Mouse (Mus musculus): ENCODE data around the gene Mtx1. TPM values are rescaled to one million over a fixed set of nuclear protein-coding genes. Genes with fewer than 3 reads are reported as not detected.
"Not testable (repeated sequence)": the region's sequence is repeated elsewhere in the genome, so short reads cannot be mapped to it uniquely, and the experiment has no call there.

Gene Mtx1
- polyA plus RNA-seq, 1 experiment from 2014 or later, result 197 TPM

- no peak overlapping the region; the same call in 1 of the 2 replicates for H3K4me3 ChIP-seq (replicated peaks)
- peak overlapping the region; percentile 82 for H3K4me2 ChIP-seq
- 39% methylated on average over 11 of the region's 11 CpGs for WGBS
Observed at GRCm38 (mm10) chr3:89226361-89226760, 527 bp downstream of the Mtx1 start.

GRCm38 (mm10) chr3:89225918-89226317 is 970 bp downstream of the Mtx1 start:
- peak overlapping the region; percentile 82; the same call in 1 of the 2 replicates for H3K4me2 ChIP-seq
- H3K4me3 ChIP-seq (replicated peaks), result no peak overlapping the region
- ATAC-seq (ENCODE audit: insufficient read depth, low FRiP score, low read depth), result no peak
- no peaks in the 10 kb centered on the region for H3K36me3 ChIP-seq
- H3K4me1 ChIP-seq, result peaks cover 27% of the 10 kb centered on the region
- no peaks in the 10 kb centered on the region for H3K9me3 ChIP-seq
- no peak overlapping the region for H3K9ac ChIP-seq
- WGBS, result 39% methylated on average over 4 of the region's 4 CpGs
- H3K27me3 ChIP-seq (replicated peaks), result no peaks in the 10 kb centered on the region
- no peak overlapping the region for H3K27ac ChIP-seq

More at GRCm38 (mm10) chr3:89226361-89226760, 527 bp downstream of the Mtx1 start:
- Histone ChIP-seq H3K9me3 (no peaks in the 10 kb centered on the region), H3K36me3 (no peaks in the 10 kb centered on the region), H3K9ac (no peak overlapping the region), H3K4me1 (peaks cover 27% of the 10 kb centered on the region), H3K27me3 (replicated peaks) (no peaks in the 10 kb centered on the region), H3K27ac (no peak overlapping the region)
- no peak for ATAC-seq (ENCODE audit: insufficient read depth, low FRiP score, low read depth)

- H3K27me3 ChIP-seq (replicated peaks), result no peaks in the 10 kb centered on the region
- H3K4me2 ChIP-seq, result no peak overlapping the region
- no peak for ATAC-seq (ENCODE audit: insufficient read depth, low FRiP score, low read depth)
- H3K27ac ChIP-seq, result no peak overlapping the region
- no peak overlapping the region for H3K9ac ChIP-seq
- H3K9me3 ChIP-seq, result no peaks in the 10 kb centered on the region
- WGBS, result 54% methylated on average over 12 of the region's 12 CpGs
- H3K36me3 ChIP-seq, result no peaks in the 10 kb centered on the region
- peaks cover 27% of the 10 kb centered on the region for H3K4me1 ChIP-seq
- no peak overlapping the region for H3K4me3 ChIP-seq (replicated peaks)
Observed at GRCm38 (mm10) chr3:89225321-89225815, 1.5 kb downstream of the Mtx1 start.

GRCm38 (mm10) chr3:89224796-89225195 is 2.1 kb downstream of the Mtx1 start:
- no peak overlapping the region for H3K9ac ChIP-seq
- H3K4me1 ChIP-seq, result peaks cover 27% of the 10 kb centered on the region
- H3K4me3 ChIP-seq (replicated peaks), result no peak overlapping the region
- no peaks in the 10 kb centered on the region for H3K36me3 ChIP-seq
- no peak overlapping the region for H3K4me2 ChIP-seq
- H3K27me3 ChIP-seq (replicated peaks), result no peaks in the 10 kb centered on the region
- 73% methylated on average over 11 of the region's 11 CpGs for WGBS
- H3K9me3 ChIP-seq, result no peaks in the 10 kb centered on the region
- H3K27ac ChIP-seq, result no peak overlapping the region
- no peak for ATAC-seq (ENCODE audit: insufficient read depth, low FRiP score, low read depth)

GRCm38 (mm10) chr3:89221167-89221566 is 5.7 kb downstream of the Mtx1 start:
- H3K9ac ChIP-seq, result no peak overlapping the region
- no peak for ATAC-seq (ENCODE audit: insufficient read depth, low FRiP score, low read depth)
- H3K4me1 ChIP-seq, result peaks cover 6% of the 10 kb centered on the region; the same call in 1 of the 2 replicates
- WGBS, result 74% methylated on average over 5 of the region's 5 CpGs
- no peak overlapping the region for H3K4me2 ChIP-seq
- H3K27me3 ChIP-seq (replicated peaks), result no peaks in the 10 kb centered on the region
- H3K4me3 ChIP-seq (replicated peaks), result no peak overlapping the region
- H3K36me3 ChIP-seq, result no peaks in the 10 kb centered on the region
- H3K9me3 ChIP-seq, result no peaks in the 10 kb centered on the region
- H3K27ac ChIP-seq, result no peak overlapping the region

GRCm38 (mm10) chr3:89219546-89219945 is 7.3 kb downstream of the Mtx1 start:
- H3K27ac ChIP-seq, result no peak overlapping the region
- H3K36me3 ChIP-seq, result no peaks in the 10 kb centered on the region
- H3K4me1 ChIP-seq, result peaks cover 13% of the 10 kb centered on the region
- no peak overlapping the region for H3K4me2 ChIP-seq
- H3K27me3 ChIP-seq (replicated peaks), result no peaks in the 10 kb centered on the region
- WGBS, result 34% methylated on average over 8 of the region's 8 CpGs
- H3K9ac ChIP-seq, result no peak overlapping the region
- no peak overlapping the region for H3K4me3 ChIP-seq (replicated peaks)
- no peaks in the 10 kb centered on the region for H3K9me3 ChIP-seq
- no peak for ATAC-seq (ENCODE audit: insufficient read depth, low FRiP score, low read depth)

GRCm38 (mm10) chr3:89218271-89218670 is 8.6 kb downstream of the Mtx1 start:
- Histone ChIP-seq H3K4me3 (replicated peaks) (no peak overlapping the region), H3K4me1 (peaks cover 13% of the 10 kb centered on the region), H3K27me3 (replicated peaks) (no peaks in the 10 kb centered on the region), H3K27ac (no peak overlapping the region), H3K36me3 (no peaks in the 10 kb centered on the region), H3K4me2 (no peak overlapping the region), H3K9ac (no peak overlapping the region), H3K9me3 (no peaks in the 10 kb centered on the region)
- no peak for ATAC-seq (ENCODE audit: insufficient read depth, low FRiP score, low read depth)
- WGBS, result 86% methylated on average over 1 of the region's 1 CpGs

- not testable (repeated sequence) for ATAC-seq (ENCODE audit: insufficient read depth, low FRiP score, low read depth); H3K4me3 ChIP-seq (replicated peaks); H3K9me3 ChIP-seq; H3K36me3 ChIP-seq; H3K27ac ChIP-seq; H3K9ac ChIP-seq; H3K27me3 ChIP-seq (replicated peaks); H3K4me2 ChIP-seq
- 77% methylated on average over 7 of the region's 7 CpGs for WGBS
- H3K4me1 ChIP-seq, result peaks cover 19% of the 10 kb centered on the region
Observed at GRCm38 (mm10) chr3:89216407-89216806, 10.5 kb downstream of the Mtx1 start.

- no peaks in the 10 kb centered on the region for H3K9me3 ChIP-seq
- no peaks in the 10 kb centered on the region for H3K36me3 ChIP-seq
- H3K4me1 ChIP-seq, result peaks cover 19% of the 10 kb centered on the region
- peak; percentile 9; the same call in 1 of the 2 replicates for ATAC-seq (ENCODE audit: insufficient read depth, low FRiP score, low read depth)
- H3K4me2 ChIP-seq, result peak overlapping the region; percentile 83
- WGBS, result 0% methylated on average over 6 of the region's 6 CpGs
- peak overlapping the region; percentile 89 for H3K4me3 ChIP-seq (replicated peaks)
- H3K27me3 ChIP-seq (replicated peaks), result no peaks in the 10 kb centered on the region
- peak overlapping the region; percentile 98; the same call in 1 of the 2 replicates for H3K27ac ChIP-seq
- H3K9ac ChIP-seq, result no peak overlapping the region
Observed at GRCm38 (mm10) chr3:89215853-89216252, 11.0 kb downstream of the Mtx1 start.

GRCm38 (mm10) chr3:89214681-89215411 is 12.0 kb downstream of the Mtx1 start, which contains the start of gene Thbs3:
Gene Thbs3, plus strand, starts transcription at chr3:89215180.
- no peaks in the 10 kb centered on the region for H3K9me3 ChIP-seq
- ATAC-seq (ENCODE audit: insufficient read depth, low FRiP score, low read depth), result no peak
- H3K4me1 ChIP-seq, result peaks cover 19% of the 10 kb centered on the region
- H3K27ac ChIP-seq, result peak within 1 kb of the TSS; percentile 98
- WGBS, result 2% methylated on average over 19 of the region's 19 CpGs
- peak within 1 kb of the TSS; percentile 89 for H3K4me3 ChIP-seq (replicated peaks)
- H3K36me3 ChIP-seq, result no peaks in the 10 kb centered on the region
- H3K27me3 ChIP-seq (replicated peaks), result no peaks in the 10 kb centered on the region
- H3K4me2 ChIP-seq, result peak within 1 kb of the TSS; percentile 83
- peak within 1 kb of the TSS; percentile 67 for H3K9ac ChIP-seq

GRCm38 (mm10) chr3:89213803-89214530 is 12.9 kb downstream of the Mtx1 start:
- Histone ChIP-seq H3K9ac (peak overlapping the region; percentile 67), H3K27me3 (replicated peaks) (no peaks in the 10 kb centered on the region), H3K27ac (peak overlapping the region; percentile 98), H3K4me3 (replicated peaks) (peak overlapping the region; percentile 89), H3K4me2 (peak overlapping the region; percentile 83), H3K9me3 (no peaks in the 10 kb centered on the region), H3K4me1 (peaks cover 19% of the 10 kb centered on the region), H3K36me3 (peaks cover 4% of the 10 kb centered on the region)
- under 1% methylated on average over 69 of the region's 69 CpGs for WGBS
- peak; percentile 94 for ATAC-seq (ENCODE audit: insufficient read depth, low FRiP score, low read depth)

GRCm38 (mm10) chr3:89210731-89211130 is 16.2 kb downstream of the Mtx1 start:
- Histone ChIP-seq H3K27me3 (replicated peaks) (no peaks in the 10 kb centered on the region), H3K27ac (no peak overlapping the region), H3K9me3 (no peaks in the 10 kb centered on the region), H3K4me1 (peaks cover 18% of the 10 kb centered on the region), H3K9ac (no peak overlapping the region), H3K4me3 (replicated peaks) (no peak overlapping the region), H3K36me3 (peaks cover 24% of the 10 kb centered on the region), H3K4me2 (no peak overlapping the region)
- WGBS, result 74% methylated on average over 7 of the region's 7 CpGs
- no peak for ATAC-seq (ENCODE audit: insufficient read depth, low FRiP score, low read depth)

Measured in stomach, embryonic 15.5 days (tissue).